Mouse (Mus musculus) limb, embryonic 11.5 days (tissue): ENCODE measurements around the gene Harbi1. TPM values are rescaled to one million over a fixed set of nuclear protein-coding genes. Genes with fewer than 3 reads are reported as not detected.

Experiments used
- ATAC-seq: fragments of 200-750 bp; cut with Nextera tagmentation; 2 replicates; pipeline ENCODE4 v1.8.0; 2017; ENCODE audit warnings: low read depth; ENCODE audit not compliant: insufficient number of reproducible peaks, low FRiP score, low TSS enrichment
- DNase-seq: peaks from one replicate; pipeline ENCODE4 v3.0.0-alpha.2; 2015; ENCODE audit warnings: low spot score
- H3K27ac ChIP-seq: fragments of 300-500 bp; sonication (generic); replicated peaks from 2 replicates; pipeline ENCODE4 v1.5.1; 2014; ENCODE audit warnings: low read depth, mild to moderate bottlenecking, low read length
- H3K27me3 ChIP-seq: fragments of 300-500 bp; sonication (generic); 2 replicates; pipeline ENCODE4 v1.6.1; 2014; ENCODE audit warnings: mild to moderate bottlenecking, low read length, mixed read lengths; ENCODE audit not compliant: control insufficient read depth, insufficient read depth
- H3K36me3 ChIP-seq: fragments of 300-500 bp; sonication (generic); 2 replicates; pipeline ENCODE4 v1.6.1; 2014; ENCODE audit warnings: mild to moderate bottlenecking, low read length, moderate library complexity, mixed read lengths; ENCODE audit not compliant: control insufficient read depth, insufficient read depth
- H3K4me1 ChIP-seq: fragments of 300-500 bp; sonication (generic); 2 replicates; pipeline ENCODE4 v1.6.1; 2014; ENCODE audit warnings: low read length, mixed read lengths; ENCODE audit not compliant: control insufficient read depth, insufficient read depth
- H3K4me2 ChIP-seq: fragments of 300-500 bp; sonication (generic); 2 replicates; pipeline ENCODE4 v1.6.1; 2014; ENCODE audit warnings: low read depth, mild to moderate bottlenecking, moderate library complexity; ENCODE audit not compliant: severe bottlenecking
- H3K4me3 ChIP-seq: fragments of 300-500 bp; sonication (generic); 2 replicates; pipeline ENCODE4 v1.5.1; 2014; ENCODE audit warnings: low read depth, low read length
- H3K9ac ChIP-seq: fragments of 300-500 bp; sonication (generic); 2 replicates; pipeline ENCODE4 v1.6.1; 2014; ENCODE audit warnings: mild to moderate bottlenecking, low read length
- H3K9me3 ChIP-seq: fragments of 300-500 bp; sonication (generic); 2 replicates; pipeline ENCODE4 v1.6.1; 2016; ENCODE audit warnings: low read length; ENCODE audit not compliant: control insufficient read depth
- WGBS: fragments of 180-500 bp; shearing (Covaris S2); extraction: QIAGEN DNeasy Blood & Tissue Kit; methylation state at CpG from one replicate; pipeline ENCODE4 v1.1.7; 2014; 5-methylcytosine and 5-hydroxymethylcytosine counted together
- polyA plus RNA-seq: library from polyadenylated mRNA; unstranded; fragments of >200 nt; fragmentation: Nextera tagmentation; extraction: Ambion mirVana; gene quantifications from 2 replicates; pipeline ENCODE4 v1.2.1, GENCODE M21; 2014

The Harbi1 gene
- polyA plus RNA-seq, 1 experiment from 2014 or later: 18.9 TPM

- Histone ChIP-seq H3K9ac (no peak overlapping the region), H3K27ac (no peak overlapping the region), H3K36me3 (no peaks in the 10 kb centered on the region), H3K4me3 (no peak overlapping the region), H3K4me1 (no peaks in the 10 kb centered on the region), H3K9me3 (no peaks in the 10 kb centered on the region), H3K4me2 (no peak overlapping the region), H3K27me3 (no peaks in the 10 kb centered on the region)
- WGBS: 88% methylated on average over 2 of the region's 2 CpGs
- DNase-seq (no peak), ATAC-seq (no peak)
These were observed 39.2 kb downstream of the Harbi1 start for GRCm38 (mm10) chr2:91749811-91750261.

Other genes starting within 250 kb of the Harbi1 start
- 105 and 111 TPM in 2 replicates for gene Ckap5, start 184.1 kb upstream of the Harbi1 start, polyA plus RNA-seq
- gene F2, start 74.4 kb upstream of the Harbi1 start, polyA plus RNA-seq: 0.09 and 0.24 TPM in 2 replicates
- 7.1 and 7.4 TPM in 2 replicates for gene Zfp408, start 61.1 kb upstream of the Harbi1 start, polyA plus RNA-seq
- 68.1 and 79.5 TPM in 2 replicates for gene Arhgap1, start 61.0 kb upstream of the Harbi1 start, polyA plus RNA-seq
- gene Atg13, start 276 bp upstream of the Harbi1 start, polyA plus RNA-seq: 30.5 and 31.1 TPM in 2 replicates
- 18.6 and 21.1 TPM in 2 replicates for gene Ambra1, start 19.3 kb downstream of the Harbi1 start, polyA plus RNA-seq
- 0.53 and 0.68 TPM in 2 replicates for gene Chrm4, start 216.4 kb downstream of the Harbi1 start, polyA plus RNA-seq
- 2,345 and 2,452 TPM in 2 replicates for gene Mdk, start 221.4 kb downstream of the Harbi1 start, polyA plus RNA-seq
- 0.32 and 0.48 TPM in 2 replicates for gene Gm9821, start 234.9 kb downstream of the Harbi1 start, polyA plus RNA-seq